Mouse (Mus musculus) embryo, embryonic 10 days (tissue): ENCODE data around the gene Clic4.
A peak's percentile ranks its signal among the peaks of the same experiment; 100 is the strongest.

ENCODE experiments used
- DNase-seq: peaks from one replicate; pipeline ENCODE4 v3.0.0-alpha.2; 2015; ENCODE audit warnings: low spot score

Gene Clic4

DNA sequence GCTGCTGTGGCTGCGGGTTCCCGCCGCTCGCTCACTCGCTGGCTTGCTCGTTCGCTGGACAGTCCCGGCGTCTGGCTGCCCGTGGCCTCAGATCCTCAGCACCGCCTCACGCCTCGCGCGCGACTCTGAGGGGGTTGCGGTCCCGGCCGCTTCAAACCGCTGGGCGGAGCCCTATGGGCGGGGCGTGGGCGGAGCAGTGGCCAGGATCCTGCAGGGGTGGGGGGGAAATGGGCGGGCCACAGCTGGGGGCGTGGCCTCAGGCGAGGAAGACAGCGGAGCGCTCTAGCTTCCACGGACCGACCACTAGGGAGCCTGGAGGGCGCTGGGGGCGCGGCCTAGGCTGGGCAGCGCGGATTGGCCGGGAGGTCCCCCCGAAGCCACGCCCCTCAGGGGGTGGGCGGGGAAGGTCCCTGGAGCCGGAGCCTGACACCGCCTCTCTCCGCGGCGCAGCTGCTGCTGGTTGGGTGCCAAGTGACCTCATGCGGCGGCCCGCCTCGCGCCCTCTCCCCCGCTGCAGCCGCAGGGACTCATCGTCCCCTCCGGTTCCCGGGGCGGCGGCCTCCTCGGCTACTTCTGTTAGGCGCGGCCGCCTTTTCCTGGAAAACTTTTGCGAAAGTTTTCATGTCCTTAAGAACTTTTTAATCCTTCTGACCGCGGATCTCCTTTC, at the start of gene Clic4:
Gene Clic4, minus strand, starts transcription at position 175 of the 667 bp plus-strand sequence.
- DNase-seq: peak; percentile 99

DNA sequence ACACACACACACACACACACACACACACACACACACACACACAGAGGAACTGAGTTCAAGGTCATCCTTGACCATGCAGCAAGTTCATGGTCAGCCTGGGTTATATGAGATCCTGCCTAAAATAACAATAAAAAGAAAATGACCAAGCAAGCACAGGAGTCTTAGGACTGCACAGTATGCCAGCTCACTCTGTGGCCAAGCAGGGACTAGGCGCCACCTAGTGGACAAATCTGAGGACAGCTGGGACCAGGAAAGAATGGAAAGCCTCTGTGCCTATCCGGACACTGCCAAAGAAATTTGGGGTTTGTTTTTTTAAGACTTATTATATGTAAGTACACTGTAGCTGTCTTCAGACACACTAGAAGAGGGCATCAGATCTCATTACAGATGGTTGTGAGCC, 45.4 kb upstream of the Clic4 start:
- DNase-seq: peak; percentile 89

DNA sequence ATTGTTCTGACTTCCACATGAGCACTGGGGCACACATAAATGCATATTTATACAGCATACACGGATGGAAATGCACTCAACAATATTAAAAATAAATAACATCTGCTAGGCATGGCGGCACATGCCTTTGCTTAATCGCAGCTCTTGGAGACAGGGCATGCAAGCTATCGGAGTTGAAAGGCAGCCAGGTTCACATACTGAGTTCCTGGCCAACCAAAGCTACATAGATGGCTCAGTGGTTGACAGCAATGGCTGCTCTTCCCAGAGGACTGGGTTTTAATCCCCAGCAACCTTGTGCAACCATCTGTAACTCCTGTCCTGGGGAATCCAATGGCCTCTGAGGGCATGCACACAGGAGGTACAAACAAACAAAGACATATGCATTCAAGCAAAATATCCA, 44.9 kb upstream of the Clic4 start:
- no peak for DNase-seq

DNA sequence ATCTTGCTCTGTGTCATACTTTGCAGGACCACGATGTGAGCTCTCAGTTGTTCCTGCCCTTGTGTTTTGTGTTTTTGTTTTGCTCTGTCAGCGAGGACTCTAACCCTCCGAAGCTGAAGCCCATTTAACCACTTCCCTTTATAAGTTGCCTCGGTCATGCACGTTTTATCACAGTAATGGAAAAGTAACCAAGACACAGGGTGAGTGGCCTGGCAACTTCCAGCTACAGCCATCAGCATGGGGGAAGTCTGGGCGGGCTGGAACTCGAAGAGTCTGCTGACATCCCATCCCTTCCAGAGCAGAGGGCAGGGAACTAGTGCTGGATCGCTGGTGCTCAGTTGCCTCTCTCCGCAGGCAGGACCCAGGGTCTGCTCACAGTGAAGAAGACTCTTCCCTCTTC, 42.7 kb upstream of the Clic4 start:
- DNase-seq: no peak

DNA sequence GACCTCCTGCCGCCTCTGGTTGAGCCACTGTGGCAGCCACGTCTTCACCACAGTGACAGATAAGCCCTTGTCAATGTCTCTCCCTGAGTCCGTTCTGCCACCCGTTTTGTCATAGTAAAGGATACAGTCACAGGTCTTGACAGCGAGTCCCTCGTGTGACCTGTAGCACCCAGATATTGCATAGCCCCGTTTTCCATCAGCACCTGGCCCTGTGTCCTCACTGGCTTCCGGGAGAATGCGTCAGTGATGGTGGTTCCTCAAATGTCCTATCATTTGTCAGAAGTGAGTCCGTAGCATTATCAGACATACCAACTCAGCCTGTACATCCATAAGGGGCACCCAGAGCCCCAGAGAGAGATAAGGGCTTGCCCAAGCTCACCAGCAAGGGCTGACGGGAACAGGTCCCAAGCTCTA, 41.8 kb upstream of the Clic4 start:
- no peak for DNase-seq

DNA sequence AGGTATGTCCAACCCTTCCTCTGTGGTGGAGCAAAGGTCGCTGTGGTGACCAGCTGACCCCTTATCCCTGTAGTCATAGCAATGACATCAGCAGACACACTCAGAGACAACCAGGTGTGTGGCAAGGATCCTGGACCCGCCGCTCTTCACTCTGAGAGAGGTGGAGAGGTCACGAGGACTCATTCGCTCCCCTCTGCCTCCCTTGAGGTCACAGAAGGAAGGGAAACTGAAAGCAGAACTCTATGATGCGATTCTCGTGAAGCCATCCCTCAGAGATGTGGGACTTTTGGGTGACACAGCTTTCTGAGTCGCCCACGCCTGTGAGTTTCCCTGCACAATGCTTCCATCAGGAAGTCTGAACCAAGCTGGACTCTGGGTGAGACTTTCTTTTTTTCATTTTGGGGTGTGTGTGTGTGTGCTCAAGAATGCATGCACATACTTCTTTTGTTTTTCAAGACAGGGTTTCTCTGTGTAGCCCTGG, 41.2 kb upstream of the Clic4 start:
- no peak for DNase-seq

DNA sequence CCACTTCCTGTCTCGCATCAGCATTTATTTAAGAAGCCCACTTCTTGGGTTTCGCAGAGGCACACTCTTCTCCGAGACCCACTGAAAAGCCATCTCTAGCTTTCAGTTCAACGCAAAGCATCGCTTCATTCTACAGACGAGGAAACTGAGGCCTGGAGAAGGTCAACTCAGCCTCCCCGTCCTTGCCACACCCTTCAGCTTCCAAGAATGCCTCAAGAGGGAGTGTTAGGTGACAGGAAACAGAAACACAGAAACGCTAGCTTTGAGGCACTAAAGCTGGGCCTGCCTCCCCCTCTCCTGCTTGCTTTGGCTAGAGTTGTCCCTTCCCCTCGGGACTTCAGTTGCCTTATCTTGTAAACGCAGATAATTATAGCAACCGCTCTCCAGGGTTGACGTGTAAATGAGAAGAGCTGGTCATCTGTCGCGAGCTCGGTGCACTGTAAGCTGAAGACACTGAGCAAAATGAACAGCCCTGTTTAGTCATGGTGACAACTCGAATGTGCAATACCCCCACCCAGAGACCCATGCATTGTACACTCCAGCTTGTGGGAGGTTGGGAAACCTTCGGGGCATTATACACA, 40.6 kb upstream of the Clic4 start:
- peak; percentile 35 for DNase-seq

DNA sequence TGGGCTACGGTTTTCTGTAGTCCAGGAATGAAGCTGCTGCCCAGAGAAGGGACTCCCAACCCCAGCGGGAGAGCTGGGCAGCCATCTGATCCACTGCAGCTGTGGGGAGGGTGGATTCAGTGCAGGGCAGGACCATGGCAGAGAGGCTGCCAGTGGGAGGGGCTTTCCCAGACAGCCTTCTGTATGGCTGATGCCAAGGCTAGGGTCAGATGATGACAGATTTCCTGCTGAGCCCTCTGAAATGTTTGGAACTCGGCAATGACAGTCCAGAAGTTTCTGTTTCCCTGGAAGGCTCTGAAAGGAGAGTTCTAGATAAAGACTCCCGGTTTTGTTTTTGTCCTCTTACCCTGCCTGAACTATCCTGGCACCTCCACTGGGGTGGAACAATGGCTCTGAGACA, 40.1 kb upstream of the Clic4 start:
- DNase-seq: no peak

DNA sequence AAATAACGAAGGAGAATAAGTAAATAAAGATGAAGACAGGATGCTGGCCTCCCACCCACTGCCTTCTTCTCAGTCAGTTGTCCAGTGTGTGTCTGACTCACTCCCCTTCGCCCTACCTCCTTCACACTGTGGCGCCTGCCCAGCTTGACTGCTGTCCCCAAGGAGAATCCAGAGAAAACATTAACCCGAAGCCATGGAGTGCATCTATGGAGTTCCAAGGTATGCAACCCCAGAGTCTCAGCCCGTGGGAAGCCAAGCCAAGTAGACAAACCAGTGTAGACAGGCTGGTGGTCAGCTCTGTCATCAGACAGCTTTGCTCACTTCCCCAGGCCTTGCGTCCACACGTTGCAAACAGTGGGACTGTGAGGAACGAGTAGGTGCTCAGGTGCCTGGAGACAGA, 37.8 kb upstream of the Clic4 start:
- DNase-seq: no peak

DNA sequence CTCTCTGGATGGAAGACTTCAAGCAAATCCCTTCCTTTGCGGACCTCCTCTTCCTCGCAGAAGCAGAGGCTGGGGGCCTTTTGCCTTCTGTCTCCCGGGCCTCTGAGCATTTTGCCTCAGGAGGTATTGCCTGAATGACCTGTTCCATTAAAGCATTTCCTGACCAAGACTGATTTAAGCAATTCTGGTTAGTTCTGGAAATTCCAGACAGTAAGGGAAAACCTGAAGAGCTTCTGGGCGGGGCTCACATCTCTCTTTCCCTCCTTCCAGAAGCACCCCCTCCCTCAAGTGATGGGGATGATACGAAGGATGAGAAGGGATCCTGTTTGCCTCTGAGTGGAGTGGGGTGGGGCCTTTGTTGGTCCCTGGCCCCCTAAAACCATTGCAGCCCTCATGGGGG, 37.1 kb upstream of the Clic4 start:
- no peak for DNase-seq

DNA sequence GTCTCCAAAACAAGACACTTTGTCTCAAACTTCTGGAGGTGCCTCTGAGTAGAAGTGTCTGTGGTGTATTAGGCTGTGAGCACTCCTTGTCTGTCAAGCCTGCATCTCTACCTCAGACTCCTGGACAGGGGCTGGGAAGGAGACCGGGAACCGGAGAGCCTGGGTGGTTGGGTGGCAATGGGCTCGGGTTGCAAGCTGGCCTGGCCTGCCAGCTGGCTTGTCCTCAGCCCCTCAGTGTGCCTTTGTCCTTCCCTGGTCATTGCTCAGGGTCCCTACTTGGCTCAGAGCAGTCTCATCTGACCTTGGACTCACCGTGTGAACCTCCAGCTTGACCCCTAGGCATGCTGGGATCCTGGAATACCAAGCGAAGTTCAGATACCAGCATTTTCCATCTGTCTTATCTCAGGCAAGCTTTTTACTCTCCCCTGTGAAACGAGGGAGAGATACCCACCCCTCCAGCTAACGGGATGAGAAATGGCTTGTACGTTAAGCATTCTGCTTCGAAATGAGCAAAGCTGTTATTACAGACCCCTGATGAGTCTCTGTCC, 36.6 kb upstream of the Clic4 start:
- DNase-seq: no peak

DNA sequence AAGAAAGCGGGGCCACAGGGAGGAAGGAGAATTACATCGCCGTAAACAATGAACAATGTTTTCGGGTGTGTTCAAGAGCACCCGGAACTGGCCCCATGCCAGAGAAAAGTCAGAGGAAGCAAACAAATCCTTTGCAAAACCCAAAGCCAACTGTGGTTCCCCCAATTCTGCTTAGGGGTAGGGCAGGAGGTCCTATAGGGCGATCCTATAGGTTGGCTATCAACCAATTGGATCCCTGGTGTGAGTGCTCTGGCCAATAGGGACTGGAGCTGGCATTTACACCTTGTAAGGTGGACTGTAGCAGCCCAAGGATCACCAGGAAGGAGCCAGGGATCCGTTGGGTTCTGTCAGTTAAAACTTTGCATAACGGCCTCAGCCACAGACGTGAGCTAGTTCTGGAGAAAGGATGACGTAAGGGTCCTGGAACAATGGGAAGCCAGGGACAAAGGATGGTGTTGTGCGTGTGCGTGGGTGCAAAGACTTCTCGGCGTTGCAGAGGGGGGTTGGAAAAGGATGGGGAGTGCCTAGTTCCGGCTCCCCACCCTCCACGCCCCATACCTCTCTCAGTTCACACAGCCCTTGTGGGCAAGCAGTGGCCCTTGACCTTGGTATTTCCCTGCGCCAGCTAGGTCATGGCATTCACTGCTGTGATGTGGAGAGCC, 34.5 kb upstream of the Clic4 start:
- DNase-seq: no peak

DNA sequence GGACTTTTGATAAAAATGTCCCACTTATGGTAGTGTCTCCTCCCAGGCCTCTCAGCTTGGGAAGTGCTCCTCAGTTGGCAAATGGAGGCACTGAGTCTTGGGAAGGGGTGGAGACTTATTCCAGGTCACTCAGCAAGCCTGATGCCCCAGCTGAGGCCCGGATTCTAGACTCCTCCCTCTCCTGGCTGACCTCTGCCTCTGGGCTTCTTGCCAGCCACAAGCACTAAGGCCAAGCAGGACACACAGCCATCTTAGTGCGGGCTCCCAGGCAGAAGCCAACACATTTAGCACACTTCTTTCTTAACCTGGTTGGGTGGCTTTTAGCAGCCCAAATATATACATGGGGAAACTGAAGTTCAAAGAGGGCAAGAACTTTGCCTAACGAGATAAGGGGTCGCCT, 33.9 kb upstream of the Clic4 start:
- DNase-seq: no peak

DNA sequence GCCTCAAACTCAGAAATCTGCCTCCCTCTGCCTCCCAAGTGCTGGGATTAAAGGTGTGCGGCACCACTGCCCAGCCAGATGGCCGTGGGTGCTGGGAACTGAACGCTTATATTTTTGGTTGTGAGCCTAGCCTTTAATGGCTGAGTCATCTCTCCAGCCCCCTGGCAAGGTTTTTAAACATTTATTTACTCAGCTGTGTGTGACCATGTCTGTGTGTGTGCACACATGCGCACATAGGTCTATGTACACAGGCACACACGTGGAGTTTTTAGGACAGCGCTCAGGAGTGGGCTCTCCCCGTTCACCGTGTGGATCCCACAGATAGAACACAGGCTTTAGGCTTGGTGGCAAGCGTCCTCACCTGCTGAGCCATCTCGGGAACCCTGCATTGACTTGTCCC, 29.6 kb upstream of the Clic4 start:
- no peak for DNase-seq

DNA sequence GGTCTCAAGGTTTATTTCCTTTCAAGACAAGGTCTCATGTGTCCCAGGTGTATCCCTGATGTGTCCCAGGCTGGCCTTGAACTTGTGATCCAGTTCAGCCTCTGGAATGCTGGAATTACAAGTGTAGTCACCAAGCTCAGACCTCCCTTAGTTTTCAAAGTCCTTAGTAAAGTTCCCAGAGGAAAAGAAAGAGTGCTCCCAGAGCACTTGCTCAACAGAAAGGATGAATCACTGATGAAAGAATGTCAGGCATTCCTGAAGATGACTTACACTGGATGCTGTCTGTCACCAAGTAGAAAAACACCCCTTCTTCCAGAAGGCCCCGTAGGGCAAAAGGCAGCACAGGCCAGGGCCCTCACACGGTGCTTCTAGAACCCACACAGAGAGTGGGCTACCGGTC, 28.6 kb upstream of the Clic4 start:
- DNase-seq: no peak

DNA sequence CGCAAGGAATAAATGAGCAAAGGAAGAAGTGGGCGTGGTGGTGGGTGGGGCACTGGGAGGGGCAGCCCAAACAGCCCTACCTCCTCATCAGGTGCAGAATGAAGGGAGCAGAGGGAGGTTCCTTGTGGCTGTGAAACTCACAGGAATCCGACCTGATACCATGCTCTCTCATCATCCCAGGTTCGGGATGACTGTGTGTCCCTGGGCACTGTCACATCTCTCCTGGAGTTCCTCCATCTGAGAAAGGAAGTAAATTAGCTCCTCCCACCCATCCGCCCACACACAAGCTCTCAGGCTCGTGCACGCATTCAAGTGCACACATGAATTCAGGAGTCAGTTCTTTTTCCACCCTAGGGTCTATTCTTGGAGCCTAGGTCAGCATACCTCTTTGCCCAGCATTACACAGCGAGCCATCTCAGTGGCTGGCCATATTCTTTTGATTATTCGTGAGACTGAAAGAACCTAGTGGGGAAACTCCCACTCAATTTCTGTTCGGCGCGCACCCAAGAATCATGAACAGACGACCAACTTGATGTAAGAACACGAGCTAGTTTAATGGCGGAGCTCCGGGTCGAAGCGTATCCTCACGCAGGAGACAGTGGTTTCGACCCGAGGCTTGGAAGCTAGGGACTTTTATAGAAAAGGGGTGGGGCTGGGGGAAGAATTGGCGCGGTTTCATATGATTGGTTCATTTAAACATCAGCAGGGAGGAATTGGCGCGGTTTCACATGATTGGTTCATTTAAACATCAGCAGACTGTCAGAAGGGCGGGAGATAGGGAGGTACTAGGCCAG, 27.8 kb upstream of the Clic4 start:
- no peak for DNase-seq

DNA sequence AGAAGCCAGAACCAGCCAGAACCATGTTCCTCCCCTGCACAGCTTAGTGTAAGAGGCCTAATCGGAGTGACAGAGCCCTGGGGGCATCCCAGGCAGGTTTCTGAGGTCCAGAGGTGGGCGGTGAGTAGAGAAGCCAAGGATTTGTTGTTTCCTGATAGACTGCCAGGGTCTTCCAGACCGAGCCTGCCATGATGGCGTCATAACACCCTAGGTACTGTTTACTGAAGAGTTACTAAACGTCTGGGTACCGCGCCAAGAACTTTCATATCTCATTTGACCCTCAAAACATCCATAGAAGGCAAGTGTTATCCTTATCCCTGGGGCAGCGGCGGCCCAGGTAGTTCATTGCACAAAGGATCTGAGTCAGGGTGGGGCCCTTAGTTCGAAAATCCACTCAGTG, 26.1 kb upstream of the Clic4 start:
- no peak for DNase-seq

DNA sequence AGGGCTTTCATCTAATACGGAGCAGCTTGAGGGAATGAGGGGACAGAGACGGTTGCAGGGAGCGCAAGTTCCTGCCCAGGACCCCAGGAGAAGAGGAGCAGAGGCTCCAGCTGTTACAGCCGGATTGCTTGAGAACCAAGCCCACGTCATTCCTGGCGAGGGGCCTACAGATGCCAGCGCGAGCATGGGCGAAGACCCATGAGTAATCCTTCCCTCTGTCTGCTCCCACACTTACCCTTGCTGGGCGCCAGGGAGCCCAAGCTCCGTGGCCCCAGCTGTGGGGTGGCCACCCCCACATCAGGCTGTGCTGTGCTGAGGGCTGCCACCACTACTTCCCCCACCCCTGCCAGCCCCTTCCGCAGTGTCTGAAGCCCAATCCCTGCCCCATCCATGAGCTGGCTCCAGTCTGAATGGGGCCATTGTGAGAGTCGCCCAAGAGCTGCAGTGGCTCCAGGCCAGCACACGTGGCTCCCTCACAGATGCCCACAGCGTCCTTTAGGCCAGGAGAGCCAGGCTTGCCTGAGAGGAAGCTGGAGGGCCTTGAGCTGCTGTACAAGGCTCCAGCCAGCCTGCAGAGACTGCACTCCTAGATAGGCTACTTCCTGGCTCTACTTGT, 25.4 kb upstream of the Clic4 start:
- no peak for DNase-seq

DNA sequence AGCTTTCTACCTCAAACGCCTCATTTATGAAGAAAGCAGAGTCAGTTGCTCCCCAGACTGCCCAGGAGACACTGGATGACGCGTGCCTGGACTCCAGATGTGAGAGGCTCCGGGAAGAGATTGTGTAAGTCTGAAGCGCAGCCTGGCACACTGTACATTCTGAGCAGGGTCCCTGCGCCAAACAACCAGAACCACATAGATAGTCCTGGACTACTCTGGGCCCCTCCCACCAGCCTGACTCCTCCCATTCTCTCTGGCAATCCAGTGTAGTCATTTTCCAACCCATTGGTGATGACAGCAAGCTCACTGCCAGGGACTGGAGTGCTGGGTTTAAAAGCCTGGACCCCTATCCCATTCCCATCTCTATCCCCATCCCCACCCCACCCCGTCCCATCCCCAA, 24.5 kb upstream of the Clic4 start:
- DNase-seq: no peak

DNA sequence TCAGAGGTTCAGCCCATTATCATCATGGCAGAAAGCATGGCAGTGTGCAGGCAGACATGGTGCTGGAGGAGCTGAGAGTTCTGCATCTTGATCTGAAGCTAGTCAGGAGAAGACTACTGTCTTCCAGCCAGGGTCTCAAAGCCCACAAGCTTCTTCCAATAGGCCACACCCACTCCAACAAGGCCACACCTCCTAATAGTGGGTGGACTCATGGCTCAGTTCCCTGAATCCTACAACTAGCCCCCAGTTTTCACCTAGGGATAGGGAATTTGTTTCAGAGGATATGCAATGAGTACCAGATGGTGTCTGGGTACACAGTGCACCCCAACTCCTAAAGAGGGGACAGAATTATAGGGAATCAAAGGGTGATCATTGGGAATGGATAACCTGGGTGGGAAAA, 24.0 kb upstream of the Clic4 start:
- no peak for DNase-seq

DNA sequence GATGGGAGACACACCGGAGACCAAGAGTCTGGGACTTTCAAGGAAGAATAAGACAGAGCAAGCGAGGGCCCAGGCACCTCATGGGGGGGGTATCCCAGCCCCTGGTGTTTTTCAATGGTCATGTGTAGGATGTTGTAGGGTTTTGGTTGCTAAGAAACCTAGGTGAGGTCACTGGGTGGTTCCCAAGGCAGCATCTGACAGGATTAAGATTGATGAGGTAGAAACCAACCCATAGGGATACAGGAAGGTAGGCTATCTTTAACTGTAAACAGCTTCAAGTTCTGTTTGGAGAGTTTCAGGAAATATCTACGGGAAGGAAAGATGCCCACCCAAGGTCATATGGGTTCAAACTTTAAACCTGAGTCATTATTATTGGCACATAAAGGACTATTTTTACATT, 21.2 kb upstream of the Clic4 start:
- no peak for DNase-seq

DNA sequence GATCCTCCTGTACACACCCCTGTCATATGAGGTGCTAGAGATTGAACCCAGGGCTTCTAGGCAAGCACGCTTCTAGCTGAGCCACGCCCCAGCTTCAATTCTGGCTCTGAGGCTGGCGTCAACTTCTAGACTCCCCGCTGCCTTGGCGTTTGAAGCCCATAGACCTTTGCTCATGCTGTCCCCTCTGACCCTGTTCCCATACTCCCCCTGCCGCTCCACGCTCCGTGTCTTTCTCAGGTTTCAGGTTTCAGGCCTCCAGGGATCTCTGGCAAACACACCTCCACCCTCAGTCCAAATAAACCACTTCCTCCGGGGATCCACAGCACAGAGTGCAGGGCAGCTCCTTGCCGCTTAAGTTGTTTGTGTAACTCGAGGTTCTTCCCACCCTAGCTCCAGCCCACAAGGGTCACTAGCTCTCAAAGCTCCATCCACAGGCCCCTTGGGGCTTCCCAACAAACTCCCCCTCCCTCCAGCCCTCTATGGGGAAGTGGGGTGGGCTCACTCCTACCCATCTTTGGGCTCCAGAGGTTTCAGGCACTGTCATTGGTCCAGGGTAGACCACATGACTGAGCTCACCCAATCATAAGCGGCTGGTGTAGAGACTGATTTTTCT, 20.0 kb upstream of the Clic4 start:
- DNase-seq: peak; percentile 87
